Comparison of ENCODE assay signal across 8 mouse cellular contexts in genomic region chr17:33760255-33761165, GRCm38 (mm10). TPM values are rescaled to one million over a fixed set of nuclear protein-coding genes. Genes with fewer than 3 reads are reported as not detected.
DNase-seq lines count a peak whose midpoint lies in the region; ATAC-seq and TF ChIP-seq lines count a peak whose summit lies in the region.

Rab11b (minus strand) TSS chr17:33760530.

- no peak; the same call in 1 of the 2 replicates for TF ChIP-seq POLR2A in bone marrow, adult 2 months (IDR thresholded peaks at IDR 0.05; ENCODE audit: borderline replicate concordance, control insufficient read depth, low read depth, low read length)
- TF ChIP-seq POLR2A in limb, embryonic 14.5 days (IDR thresholded peaks at IDR 0.05; ENCODE audit: borderline replicate concordance, extremely low read depth, insufficient read depth, insufficient read length), result no peak

- peak within 1 kb of the TSS; percentile 74 for H3K4me3 ChIP-seq in bone marrow, adult 2 months (replicated peaks; ENCODE audit: control insufficient read depth, low read depth, low read length)
- H3K4me3 ChIP-seq in embryonic facial prominence, embryonic 15.5 days (replicated peaks), result peak within 1 kb of the TSS; percentile 76
- H3K4me3 ChIP-seq in limb, embryonic 14.5 days (replicated peaks; ENCODE audit: low read length), result peak within 1 kb of the TSS; percentile 67
- peak within 1 kb of the TSS; percentile 85 for H3K4me3 ChIP-seq in midbrain, postnatal 0 days (ENCODE audit: low read depth, low read length)

- DNase-seq in 416B (ENCODE audit: low read depth), result peak; percentile 100
- peak; percentile 100 for DNase-seq in heart, adult 8-10 months (ENCODE audit: low spot score)
- peak; percentile 100 for DNase-seq in kidney, adult 9 months
- peak; percentile 100 for DNase-seq in limb, embryonic 14.5 days (ENCODE audit: low spot score)
- peak; percentile 100 for DNase-seq in midbrain, postnatal 0 days (ENCODE audit: low spot score)
- DNase-seq in spleen, postnatal 14 days (ENCODE audit: low spot score in 2 of 2), result peak; percentile 98 to 99

- no peaks in the 10 kb centered on the region for H3K27me3 ChIP-seq in embryonic facial prominence, embryonic 15.5 days
- H3K27me3 ChIP-seq in limb, embryonic 14.5 days (ENCODE audit: control insufficient read depth, insufficient read depth, low read length), result no peaks in the 10 kb centered on the region
- H3K27me3 ChIP-seq in midbrain, postnatal 0 days (ENCODE audit: insufficient read depth, low read length), result no peaks in the 10 kb centered on the region

- H3K27ac ChIP-seq in bone marrow, adult 2 months (ENCODE audit: control insufficient read depth, insufficient read depth, low read depth, low read length, poor library complexity), result peak within 1 kb of the TSS; percentile 99
- peak within 1 kb of the TSS; percentile 100 for H3K27ac ChIP-seq in embryonic facial prominence, embryonic 15.5 days (replicated peaks)
- H3K27ac ChIP-seq in limb, embryonic 14.5 days (replicated peaks; ENCODE audit: low read depth, low read length), result peak within 1 kb of the TSS; percentile 99
- H3K27ac ChIP-seq in midbrain, postnatal 0 days (ENCODE audit: low read depth, low read length), result peak within 1 kb of the TSS; percentile 100

- H3K4me2 ChIP-seq in embryonic facial prominence, embryonic 15.5 days (replicated peaks), result peak within 1 kb of the TSS; percentile 72
- peak within 1 kb of the TSS; percentile 63 for H3K4me2 ChIP-seq in limb, embryonic 14.5 days (replicated peaks; ENCODE audit: low read depth, low read length, severe bottlenecking)
- peak within 1 kb of the TSS; percentile 53 for H3K4me2 ChIP-seq in midbrain, postnatal 0 days (ENCODE audit: low read depth, low read length, poor library complexity, severe bottlenecking)

- peak within 1 kb of the TSS; percentile 100 for H3K9ac ChIP-seq in embryonic facial prominence, embryonic 15.5 days
- H3K9ac ChIP-seq in limb, embryonic 14.5 days (ENCODE audit: low read depth, low read length, severe bottlenecking), result peak within 1 kb of the TSS; percentile 96
- H3K9ac ChIP-seq in midbrain, postnatal 0 days (replicated peaks; ENCODE audit: low read length, poor library complexity, severe bottlenecking), result peak within 1 kb of the TSS; percentile 98

- no peaks in the 10 kb centered on the region for H3K36me3 ChIP-seq in embryonic facial prominence, embryonic 15.5 days
- no peaks in the 10 kb centered on the region; the same call in 1 of the 2 replicates for H3K36me3 ChIP-seq in limb, embryonic 14.5 days (ENCODE audit: control insufficient read depth, insufficient read depth, low read length)
- H3K36me3 ChIP-seq in midbrain, postnatal 0 days (ENCODE audit: insufficient read depth, low read length), result no peaks in the 10 kb centered on the region

- no peaks in the 10 kb centered on the region for H3K9me3 ChIP-seq in embryonic facial prominence, embryonic 15.5 days (replicated peaks)
- H3K9me3 ChIP-seq in limb, embryonic 14.5 days (ENCODE audit: control insufficient read depth, low read length), result no peaks in the 10 kb centered on the region
- H3K9me3 ChIP-seq in midbrain, postnatal 0 days (ENCODE audit: low read length), result no peaks in the 10 kb centered on the region

- peaks cover 1% of the 10 kb centered on the region; the same call in 1 of the 2 replicates for H3K4me1 ChIP-seq in bone marrow, adult 2 months (ENCODE audit: control insufficient read depth, insufficient read depth, low read length)
- peaks cover 41% of the 10 kb centered on the region for H3K4me1 ChIP-seq in embryonic facial prominence, embryonic 15.5 days
- H3K4me1 ChIP-seq in limb, embryonic 14.5 days (ENCODE audit: control insufficient read depth, insufficient read depth, low read length), result peaks cover 15% of the 10 kb centered on the region
- H3K4me1 ChIP-seq in midbrain, postnatal 0 days (ENCODE audit: insufficient read depth, low read length), result peaks cover 22% of the 10 kb centered on the region

- peak; percentile 100 for ATAC-seq in embryonic facial prominence, embryonic 15.5 days (ENCODE audit: insufficient number of reproducible peaks, low FRiP score, low TSS enrichment, low read depth)
- peak; percentile 99 for ATAC-seq in limb, embryonic 14.5 days (ENCODE audit: low FRiP score, low read depth)
- peak; percentile 99 for ATAC-seq in midbrain, postnatal 0 days (ENCODE audit: low FRiP score)

- TF ChIP-seq CTCF in bone marrow, adult 2 months (IDR thresholded peaks at IDR 0.05; ENCODE audit: control insufficient read depth, insufficient read depth, low read length), result no peak
- peak; percentile 52 for TF ChIP-seq CTCF in midbrain, postnatal 0 days (IDR thresholded peaks at IDR 0.05)

- 2% methylated on average over 35 of the region's 35 CpGs for WGBS in bone marrow, adult 2 months
- 2% methylated on average over 35 of the region's 35 CpGs for WGBS in embryonic facial prominence, embryonic 15.5 days
- WGBS in limb, embryonic 14.5 days, result 2% methylated on average over 35 of the region's 35 CpGs
- 3% methylated on average over 35 of the region's 35 CpGs for WGBS in midbrain, postnatal 0 days

RNA-seq across cellular contexts. Expression of gene Rab11b, which starts in this region (rescaled TPM):
- 45.8 and 57.6 TPM in 2 replicates for polyA plus RNA-seq in bone marrow, adult 2 months (2011; ENCODE audit: insufficient read depth, insufficient read length, low replicate concordance, missing spikeins)
- polyA plus RNA-seq in embryonic facial prominence, embryonic 15.5 days (2015; fragmentation: Nextera tagmentation; extraction: Ambion mirVana), result 269 and 325 TPM in 2 replicates
- total RNA-seq in heart, adult 8-10 months (2022), result 100 to 1,000 TPM; 248 to 275 (median 267) TPM
- 312 and 394 TPM in 2 replicates for polyA plus RNA-seq in limb, embryonic 14.5 days (2012; rRNA removed)
- polyA plus RNA-seq in limb, embryonic 14.5 days (2014; fragmentation: Nextera tagmentation; extraction: Ambion mirVana), result 192 and 221 TPM in 2 replicates
- 120 and 158 TPM in 2 replicates for total RNA-seq in midbrain, postnatal 0 days (2014; rRNA removed)
- polyA plus RNA-seq in midbrain, postnatal 0 days (2015; fragmentation: Nextera tagmentation; extraction: Ambion mirVana), result 607 and 619 TPM in 2 replicates

Comparison
In these comparisons a context has a peak if more than half of its experiments do, and no peak if none do; other contexts are left out.
1. Peak in every context shown above with its lines: DNase-seq, ATAC-seq, H3K4me3 ChIP-seq and H3K27ac ChIP-seq.